Mouse (Mus musculus) embryonic fibroblast, embryonic 13.5 days (primary cell): ENCODE measurements around the gene Ppil2.

Experiments
- CTCF ChIP-seq: IDR thresholded peaks from 2 replicates; pipeline ENCODE4 v1.5.1; 2011; ENCODE audit warnings: mild to moderate bottlenecking, control low read depth, low read length, moderate library complexity, borderline replicate concordance; ENCODE audit not compliant: insufficient read depth
- POLR2A ChIP-seq: IDR thresholded peaks from 2 replicates; pipeline ENCODE4 v1.6.1; 2011; ENCODE audit warnings: low read depth, mild to moderate bottlenecking, control low read depth, low read length, moderate library complexity

DNA sequence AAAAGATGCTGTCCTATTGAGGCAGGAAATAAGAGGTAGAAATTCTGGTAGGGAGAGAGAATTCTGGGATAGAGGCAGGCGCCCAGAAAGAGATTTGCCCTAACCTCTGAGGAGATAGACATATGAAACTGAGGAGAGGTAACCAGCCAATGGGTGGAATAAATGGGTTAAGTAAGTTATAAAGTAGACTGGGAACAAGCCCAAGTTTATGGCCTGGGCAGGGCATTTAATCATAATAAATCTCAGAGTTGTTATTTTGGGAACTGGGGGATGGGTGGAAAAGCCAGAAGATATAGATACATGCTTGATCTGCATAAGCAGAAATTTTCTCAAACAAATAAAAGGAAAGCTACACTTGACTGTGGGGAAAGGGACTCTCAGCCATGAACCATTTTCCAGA, 48.7 kb downstream of the Ppil2 start:
- TF ChIP-seq CTCF (no peak), POLR2A (no peak)
